Mouse (Mus musculus) left cerebral cortex, adult 8-10 months (tissue): ENCODE measurements around the gene Gpr143. TPM values are rescaled to one million over a fixed set of nuclear protein-coding genes. Genes with fewer than 3 reads are reported as not detected.

Experiments used
- total RNA-seq, 4 experiments: library from RNA; stranded (reverse); gene quantifications; 2 replicates each; pipeline ENCODE4 v1.2.4; 2022

Gene Gpr143
- total RNA-seq, 4 experiments from 2014 or later: 0.40 TPM; not detected in 3

Other genes with a start within 250 kb of the Gpr143 start
- not detected for gene Cldn34a, start 218.6 kb upstream of the Gpr143 start, total RNA-seq
- gene Shroom2, start 12.5 kb upstream of the Gpr143 start, total RNA-seq: 100 to 1,000 TPM in 1 of 4 experiments, 10 to 100 TPM in 3; 91.7 to 112 (median 97.9) TPM
- gene Usp51, start 224.5 kb downstream of the Gpr143 start, total RNA-seq: 1 to 10 TPM; 1.1 to 2.6 (median 1.6) TPM